Mouse (Mus musculus) testis, postnatal 10 days (tissue): ENCODE data around the gene Grap.

Experiments used
- DNase-seq: peaks from one replicate; pipeline ENCODE4 v3.0.0; 2021; ENCODE audit warnings: low spot score

Gene Grap

DNA sequence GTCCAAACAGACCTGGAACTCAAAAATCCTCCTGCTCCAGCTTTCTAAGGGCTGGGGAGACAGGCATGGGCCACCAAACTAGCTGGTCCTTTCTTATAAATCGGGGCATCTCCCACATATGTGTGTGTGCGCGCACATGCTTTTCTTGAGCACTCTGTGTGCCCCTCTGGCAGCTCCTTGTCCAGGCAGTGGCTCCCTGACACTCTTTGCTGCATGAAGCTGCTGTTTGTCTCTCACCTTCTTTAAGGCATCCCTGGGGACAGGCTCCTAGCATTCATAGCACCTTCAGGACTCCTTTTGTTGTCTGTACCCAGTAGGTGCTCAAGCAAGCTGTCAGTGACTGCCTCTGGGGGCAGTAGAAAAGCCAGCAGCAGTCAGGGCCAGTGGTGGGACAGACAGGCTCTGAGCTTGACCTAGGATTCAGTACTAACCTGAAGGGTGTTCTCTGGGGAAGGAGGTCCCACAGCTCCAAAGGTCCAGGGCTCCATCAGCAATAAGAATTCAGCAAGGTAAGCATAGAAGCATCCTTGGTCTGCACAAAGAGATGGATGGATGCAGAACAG lies 5.4 kb downstream of the Grap start:
- DNase-seq, result no peak

- no peak for DNase-seq
Observed at GRCm38 (mm10) chr11:61659011-61659858, 6.2 kb downstream of the Grap start.

GRCm38 (mm10) chr11:61660001-61660400 lies 6.9 kb downstream of the Grap start:
- no peak for DNase-seq

GRCm38 (mm10) chr11:61660806-61661392 lies 7.8 kb downstream of the Grap start:
- DNase-seq, result no peak

GRCm38 (mm10) chr11:61662189-61662588 lies 9.1 kb downstream of the Grap start:
- DNase-seq, result no peak

DNA sequence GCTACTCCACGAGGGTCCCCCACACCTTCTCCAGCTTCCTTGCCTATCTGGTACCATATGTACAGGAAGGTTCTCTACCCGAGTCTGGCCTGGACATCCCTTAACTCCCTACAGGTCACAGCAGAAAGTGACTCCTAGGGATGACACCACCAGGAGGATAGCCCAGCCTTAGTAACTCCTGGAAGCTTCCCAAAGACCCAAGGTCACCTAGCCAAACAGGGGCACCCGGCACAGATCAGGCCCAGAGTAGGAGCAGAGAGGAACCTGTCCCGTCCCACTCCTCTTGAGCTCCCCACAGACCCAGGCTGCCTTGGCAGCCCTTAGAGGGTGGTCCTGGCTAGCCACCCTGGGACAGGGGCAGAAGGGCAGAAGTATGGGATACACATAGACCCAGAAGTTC lies 12.3 kb downstream of the Grap start:
- DNase-seq, result no peak

DNA sequence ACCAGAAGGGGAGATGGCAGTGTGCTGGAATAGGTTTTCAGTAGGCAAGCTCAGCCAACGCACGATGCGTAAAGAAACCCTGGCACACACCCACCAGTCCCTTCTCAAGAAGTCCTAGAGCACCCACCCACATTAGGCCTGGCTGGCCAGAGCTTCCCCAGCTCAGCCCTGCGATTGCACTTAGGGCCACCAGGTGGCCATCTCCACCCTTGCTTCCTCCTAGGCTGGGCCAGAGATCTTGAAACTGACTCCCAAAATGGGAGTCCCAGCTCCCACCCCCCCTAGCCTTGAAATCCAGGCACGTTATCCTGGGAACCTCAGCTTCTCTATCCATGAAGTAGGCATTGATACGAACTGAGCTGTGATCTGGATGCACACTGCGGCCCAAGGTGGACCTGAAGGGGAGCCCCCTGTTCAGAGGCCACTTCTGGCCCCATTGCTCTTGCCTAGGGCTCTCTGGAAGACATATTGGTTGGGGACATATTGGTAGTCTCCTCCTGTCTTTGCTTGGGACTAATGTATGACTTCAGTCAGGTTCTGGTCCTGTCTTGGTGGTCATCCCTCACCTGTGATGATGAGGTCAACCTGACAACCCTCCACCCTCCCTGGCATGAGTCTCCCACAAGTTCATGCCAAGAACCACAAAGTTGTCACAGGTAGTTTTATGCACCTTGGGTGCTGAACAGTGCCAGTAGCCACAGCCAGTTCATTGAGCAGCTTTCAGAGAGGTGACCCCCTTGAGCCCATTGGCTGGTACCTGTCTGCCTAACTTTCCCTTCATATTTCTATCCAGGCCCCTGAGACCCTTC lies 13.1 kb downstream of the Grap start:
- peak; percentile 73 for DNase-seq

- no peak for DNase-seq
Observed at GRCm38 (mm10) chr11:61667248-61667647, 14.2 kb downstream of the Grap start.

- no peak for DNase-seq
Observed at GRCm38 (mm10) chr11:61667782-61668181, 14.7 kb downstream of the Grap start.

DNA sequence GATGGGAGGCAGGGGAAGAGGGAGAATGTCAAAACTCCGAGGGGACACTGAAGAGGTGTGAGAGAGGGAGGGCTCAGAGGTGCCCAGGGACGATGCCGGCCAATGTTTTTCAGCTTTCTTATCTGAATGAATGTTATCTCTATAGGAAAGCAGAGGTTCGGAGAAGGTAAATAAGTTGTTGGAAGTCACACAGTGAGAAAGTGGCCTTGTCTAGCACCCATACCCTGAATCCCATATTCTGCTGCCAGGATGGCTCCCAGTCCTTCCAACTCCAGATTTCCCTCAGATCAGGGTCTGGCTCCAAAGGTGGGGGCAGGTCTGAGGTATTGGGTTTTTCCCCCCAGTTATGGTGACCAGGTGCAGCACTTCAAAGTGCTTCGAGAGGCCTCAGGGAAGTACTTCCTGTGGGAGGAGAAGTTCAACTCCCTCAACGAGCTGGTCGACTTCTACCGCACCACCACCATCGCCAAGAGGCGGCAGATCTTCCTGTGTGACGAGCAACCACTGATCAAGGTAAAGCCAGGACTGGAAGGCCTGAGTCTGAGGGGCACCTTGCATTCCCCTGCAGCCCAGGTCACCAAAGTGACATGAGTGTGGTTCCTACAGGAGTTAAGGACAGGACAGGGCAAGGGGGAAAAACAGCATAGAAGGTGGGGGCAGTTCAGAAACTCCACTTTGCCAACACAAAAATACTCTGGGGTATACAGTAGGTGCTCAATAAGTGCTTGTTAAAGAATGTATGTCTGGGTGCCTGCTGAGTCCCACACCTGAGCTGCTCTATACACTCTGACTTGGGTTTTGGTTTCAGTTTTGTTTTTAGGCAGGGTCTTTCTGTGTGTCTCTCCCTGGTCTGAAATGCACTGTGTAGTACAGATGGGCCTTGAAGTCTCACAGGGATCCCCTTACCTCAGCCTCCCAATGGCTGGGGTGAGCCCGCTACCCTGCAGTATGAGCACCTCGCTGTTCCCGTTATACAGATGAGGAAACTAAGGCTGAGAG lies 16.7 kb downstream of the Grap start:
- DNase-seq, result no peak

GRCm38 (mm10) chr11:61671781-61672383 lies 18.8 kb downstream of the Grap start:
- no peak for DNase-seq

GRCm38 (mm10) chr11:61673686-61674085 lies 20.6 kb downstream of the Grap start:
- DNase-seq, result peak; percentile 70

DNA sequence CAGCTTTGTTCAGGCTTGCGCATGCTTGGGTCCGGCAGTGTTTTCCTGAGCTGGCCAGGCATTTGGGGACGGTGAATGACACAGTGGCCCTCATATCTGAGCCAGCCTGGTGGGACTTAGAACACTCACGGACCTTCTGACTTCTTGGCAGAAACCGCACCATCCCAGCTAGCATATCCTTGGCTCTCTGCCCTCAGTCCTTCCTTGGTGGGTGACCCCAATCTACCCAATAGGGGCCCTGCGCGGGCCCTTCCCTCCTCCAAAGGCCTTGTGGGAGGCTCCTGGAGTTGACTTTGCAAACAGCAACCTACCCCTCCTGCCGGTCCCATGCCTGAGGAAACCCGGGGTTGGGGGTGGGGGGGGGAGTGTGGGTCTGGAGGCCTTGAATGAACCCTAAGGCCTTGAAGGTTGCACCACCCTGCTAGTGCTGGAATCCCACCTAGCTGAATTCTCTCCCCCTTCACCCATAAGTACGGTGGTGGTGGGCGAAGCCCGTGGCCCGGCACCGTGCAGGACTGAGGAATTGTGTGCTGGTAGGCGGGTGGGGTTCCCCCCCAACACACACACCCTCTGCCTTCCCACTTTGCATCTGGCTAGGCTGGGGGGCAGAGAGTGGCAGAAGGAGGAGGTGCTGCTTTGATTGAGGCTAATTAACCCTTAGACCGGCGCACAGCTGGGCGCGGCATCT lies 21.2 kb downstream of the Grap start:
- no peak for DNase-seq

GRCm38 (mm10) chr11:61674839-61675159 lies 21.7 kb downstream of the Grap start:
- DNase-seq, result peak; percentile 64

GRCm38 (mm10) chr11:61675332-61675731 lies 22.3 kb downstream of the Grap start:
- no peak for DNase-seq

- no peak for DNase-seq
Observed at GRCm38 (mm10) chr11:61676216-61676854, 23.3 kb downstream of the Grap start.

DNA sequence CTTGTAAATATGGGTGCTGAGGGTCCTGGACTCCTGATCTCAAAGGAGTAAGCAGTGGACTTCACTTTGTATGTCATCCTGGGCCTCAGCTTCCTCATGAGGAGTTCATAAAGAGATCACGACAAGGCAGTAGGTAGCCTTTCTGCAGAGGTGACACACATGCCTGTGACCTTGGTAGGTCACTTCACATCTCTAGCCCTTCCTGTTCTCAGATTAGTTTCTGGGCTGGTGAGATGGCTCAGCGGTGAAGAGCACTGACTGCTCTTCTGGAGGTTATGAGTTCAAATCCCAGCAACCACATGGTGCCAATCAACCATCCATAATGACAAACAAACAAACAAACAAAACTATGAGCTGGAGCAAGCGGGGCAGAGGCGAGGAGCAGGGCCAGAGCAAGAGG lies 24.6 kb downstream of the Grap start:
- no peak for DNase-seq

- DNase-seq, result no peak
Observed at GRCm38 (mm10) chr11:61679091-61679866, 26.2 kb downstream of the Grap start.
